Mouse (Mus musculus) spleen, adult 12 weeks (tissue): ENCODE measurements around the gene Tlr7.

Source experiments
- DNase-seq: peaks from one replicate; pipeline ENCODE4 v3.0.0; 2022; ENCODE audit warnings: low spot score

Gene Tlr7

DNA sequence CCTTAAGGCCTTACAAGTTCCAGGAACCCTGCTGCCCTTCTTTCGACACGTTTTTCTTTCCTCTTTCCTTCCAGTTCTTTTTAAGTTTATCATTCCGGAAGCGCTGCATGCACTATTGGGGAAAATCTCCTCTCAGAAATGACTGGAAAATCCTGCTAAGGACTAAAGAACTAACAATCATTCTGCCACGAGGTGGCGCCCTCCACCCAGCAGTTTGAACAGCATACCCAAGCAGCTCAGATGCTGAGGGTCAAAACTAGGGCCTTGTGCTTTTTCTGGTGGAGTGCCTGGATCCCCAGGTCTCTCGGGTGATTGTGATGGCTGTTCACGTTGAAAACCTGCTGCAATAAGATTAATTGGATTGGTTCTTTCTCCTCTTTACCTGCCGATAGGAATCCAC, 53.4 kb downstream of the Tlr7 start:
- DNase-seq, result peak; percentile 22

DNA sequence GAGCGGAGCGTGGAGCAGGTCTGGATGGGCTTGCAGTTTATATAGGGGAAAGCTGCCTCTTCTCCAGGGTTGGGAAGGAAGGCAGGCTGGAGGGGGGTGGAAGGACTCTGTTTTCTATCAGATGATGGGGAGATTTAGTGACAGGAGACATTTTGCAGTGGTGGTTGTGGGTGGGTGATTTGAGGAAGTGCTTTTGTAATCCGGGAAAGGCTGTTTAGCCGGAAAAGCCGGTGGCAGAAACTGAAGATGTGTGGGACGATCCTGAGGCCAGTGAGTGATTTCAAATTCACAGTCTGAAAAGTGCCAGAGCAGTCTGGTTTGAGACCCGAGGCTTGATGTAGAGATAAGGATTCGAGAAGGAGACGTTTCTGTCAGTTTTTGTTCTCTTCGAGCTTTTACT, 53.8 kb downstream of the Tlr7 start:
- DNase-seq, result no peak

DNA sequence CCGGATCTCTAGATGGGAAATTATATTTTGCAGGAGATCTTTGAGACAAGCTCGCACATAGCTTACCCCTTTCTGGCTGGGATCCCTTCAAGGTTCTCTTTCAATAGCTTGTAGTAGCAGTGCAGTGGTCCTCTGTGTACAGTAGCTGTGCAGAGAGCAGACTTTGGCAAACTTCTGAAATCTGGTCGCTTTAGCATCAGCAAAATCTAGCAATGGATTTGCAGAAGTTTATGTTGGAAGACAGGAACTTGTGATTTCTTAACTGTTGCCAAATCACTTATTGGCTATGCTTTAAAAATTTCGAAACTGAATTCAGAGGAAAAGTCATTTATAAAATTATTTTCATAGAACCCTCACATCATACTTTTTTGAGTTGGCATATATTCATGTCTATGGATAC, 66.3 kb downstream of the Tlr7 start, which contains the start of gene Tlr8:
Gene Tlr8 (minus strand): TSS at position 244 of the 400 bp plus-strand sequence.
- no peak for DNase-seq

DNA sequence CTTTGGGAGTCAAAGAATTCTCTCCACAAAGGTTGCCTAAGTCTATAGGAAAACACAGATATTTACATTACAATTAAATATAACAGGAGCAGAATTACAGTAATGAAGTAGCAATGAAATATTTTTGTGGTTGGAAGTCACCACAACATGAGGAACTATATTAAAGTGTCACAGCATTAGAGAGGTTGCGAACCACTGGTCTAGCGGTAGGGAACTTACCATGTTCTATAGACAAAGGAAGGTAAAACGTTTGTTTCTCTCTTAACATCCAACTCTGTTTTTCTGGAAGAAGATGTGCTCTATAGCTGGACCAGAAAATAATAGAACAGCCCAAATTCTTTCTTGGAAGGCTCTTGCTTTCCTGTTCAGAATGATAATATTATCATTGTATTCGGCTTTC, 66.8 kb downstream of the Tlr7 start:
- no peak for DNase-seq
